10 mouse cellular contexts compared by ENCODE assay signal in genomic region chr2:152657398-152657797, GRCm38 (mm10). TPM values are rescaled to one million over a fixed set of nuclear protein-coding genes. Genes with fewer than 3 reads are reported as not detected.
DNase-seq lines count a peak whose midpoint lies in the region; ATAC-seq and TF ChIP-seq lines count a peak whose summit lies in the region.
"Had no signal": no experiment of that assay in that cellular context is flagged by ENCODE, and none has a peak within 500 bp of the region (broad histone marks: within the 10 kb centered on the region; RNA-seq: fewer than 3 reads in every experiment).

No protein-coding gene starts in this region.

- TF ChIP-seq CTCF in forebrain, postnatal 0 days (IDR thresholded peaks at IDR 0.05; ENCODE audit: low read depth) = peak; percentile 38
- peak; percentile 56 for TF ChIP-seq CTCF in midbrain, postnatal 0 days (IDR thresholded peaks at IDR 0.05)
- TF ChIP-seq CTCF in cortical plate, adult 2 months (IDR thresholded peaks at IDR 0.05; ENCODE audit: extremely low read depth, insufficient read depth, low read length) = peak; percentile 36

- no peaks in the 10 kb centered on the region for H3K27me3 ChIP-seq in forebrain, postnatal 0 days (ENCODE audit: insufficient read depth, low read length)
- no peaks in the 10 kb centered on the region for H3K27me3 ChIP-seq in forebrain, embryonic 11.5 days (ENCODE audit: control insufficient read depth, insufficient read depth, low read length)
- no peaks in the 10 kb centered on the region for H3K27me3 ChIP-seq in midbrain, postnatal 0 days (ENCODE audit: insufficient read depth, low read length)
- H3K27me3 ChIP-seq in midbrain, embryonic 13.5 days = no peaks in the 10 kb centered on the region

- H3K4me3 ChIP-seq in forebrain, postnatal 0 days (ENCODE audit: low read depth, low read length) = no peak overlapping the region
- H3K4me3 ChIP-seq in forebrain, embryonic 11.5 days (ENCODE audit: low read depth, low read length) = no peak overlapping the region
- H3K4me3 ChIP-seq in midbrain, postnatal 0 days (ENCODE audit: low read depth, low read length) = no peak overlapping the region
- H3K4me3 ChIP-seq in midbrain, embryonic 13.5 days (replicated peaks) = no peak overlapping the region
- no peak overlapping the region for H3K4me3 ChIP-seq in cortical plate, adult 2 months (ENCODE audit: insufficient read depth, low read length)

- 70% methylated on average over 10 of the region's 10 CpGs for WGBS in forebrain, postnatal 0 days
- WGBS in forebrain, embryonic 11.5 days = 67% methylated on average over 10 of the region's 10 CpGs
- WGBS in midbrain, postnatal 0 days = 63% methylated on average over 10 of the region's 10 CpGs
- WGBS in midbrain, embryonic 13.5 days = 64% methylated on average over 10 of the region's 10 CpGs

- H3K4me2 ChIP-seq in forebrain, postnatal 0 days (ENCODE audit: low read depth) = no peak overlapping the region
- no peak overlapping the region for H3K4me2 ChIP-seq in forebrain, embryonic 11.5 days (ENCODE audit: low read depth, low read length, severe bottlenecking)
- no peak overlapping the region for H3K4me2 ChIP-seq in midbrain, postnatal 0 days (ENCODE audit: low read depth, low read length, poor library complexity, severe bottlenecking)
- no peak overlapping the region for H3K4me2 ChIP-seq in midbrain, embryonic 13.5 days (replicated peaks)

- DNase-seq in forebrain, postnatal 0 days = no peak
- DNase-seq in forebrain, embryonic 11.5 days (ENCODE audit: low spot score) = no peak
- DNase-seq in midbrain, postnatal 0 days (ENCODE audit: low spot score) = no peak
- peak; percentile 36 for DNase-seq in retina, embryonic 14.5 days (ENCODE audit: low spot score)
- DNase-seq in ovary, postnatal 10 days (ENCODE audit: low spot score) = no peak
- no peak for DNase-seq in thymus, adult 18-20 months

- no peak overlapping the region for H3K27ac ChIP-seq in forebrain, postnatal 0 days (ENCODE audit: low read depth, low read length)
- no peak overlapping the region for H3K27ac ChIP-seq in forebrain, embryonic 11.5 days (ENCODE audit: low read depth, low read length)
- no peak overlapping the region for H3K27ac ChIP-seq in midbrain, postnatal 0 days (ENCODE audit: low read depth, low read length)
- H3K27ac ChIP-seq in midbrain, embryonic 13.5 days = no peak overlapping the region
- no peak overlapping the region for H3K27ac ChIP-seq in cortical plate, adult 2 months (ENCODE audit: insufficient read depth, low read length)
- H3K27ac ChIP-seq: macrophage had no signal

- no peak for TF ChIP-seq POLR2A in cortical plate, adult 2 months (IDR thresholded peaks at IDR 0.05; ENCODE audit: extremely low read depth, insufficient read depth, low read length)

- no peaks in the 10 kb centered on the region for H3K36me3 ChIP-seq in forebrain, postnatal 0 days (ENCODE audit: insufficient read depth)
- no peaks in the 10 kb centered on the region for H3K36me3 ChIP-seq in forebrain, embryonic 11.5 days (ENCODE audit: control insufficient read depth, insufficient read depth, low read length)
- H3K36me3 ChIP-seq in midbrain, postnatal 0 days (ENCODE audit: insufficient read depth, low read length) = no peaks in the 10 kb centered on the region
- no peaks in the 10 kb centered on the region for H3K36me3 ChIP-seq in midbrain, embryonic 13.5 days

- no peaks in the 10 kb centered on the region for H3K9me3 ChIP-seq in forebrain, postnatal 0 days (ENCODE audit: low read length)
- no peaks in the 10 kb centered on the region for H3K9me3 ChIP-seq in forebrain, embryonic 11.5 days (ENCODE audit: control insufficient read depth, low read length)
- no peaks in the 10 kb centered on the region for H3K9me3 ChIP-seq in midbrain, postnatal 0 days (ENCODE audit: low read length)
- no peaks in the 10 kb centered on the region for H3K9me3 ChIP-seq in midbrain, embryonic 13.5 days

- H3K9ac ChIP-seq in forebrain, postnatal 0 days = no peak overlapping the region
- no peak overlapping the region for H3K9ac ChIP-seq in forebrain, embryonic 11.5 days (ENCODE audit: low read length)
- H3K9ac ChIP-seq in midbrain, postnatal 0 days (replicated peaks; ENCODE audit: low read length, poor library complexity, severe bottlenecking) = no peak overlapping the region
- H3K9ac ChIP-seq in midbrain, embryonic 13.5 days (replicated peaks) = no peak overlapping the region

- no peak for ATAC-seq in forebrain, postnatal 0 days
- no peak for ATAC-seq in forebrain, embryonic 11.5 days (replicated peaks; ENCODE audit: low FRiP score)
- ATAC-seq in midbrain, postnatal 0 days (ENCODE audit: low FRiP score) = no peak
- no peak for ATAC-seq in midbrain, embryonic 13.5 days
- ATAC-seq: hindbrain, embryonic 16.5 days had no signal

- peaks cover 14% of the 10 kb centered on the region for H3K4me1 ChIP-seq in forebrain, postnatal 0 days (ENCODE audit: insufficient read depth)
- H3K4me1 ChIP-seq in forebrain, embryonic 11.5 days (replicated peaks; ENCODE audit: control insufficient read depth, insufficient read depth, low read length) = no peaks in the 10 kb centered on the region
- H3K4me1 ChIP-seq in midbrain, postnatal 0 days (ENCODE audit: insufficient read depth, low read length) = peaks cover 10% of the 10 kb centered on the region; the same call in 1 of the 2 replicates
- peaks cover 28% of the 10 kb centered on the region for H3K4me1 ChIP-seq in midbrain, embryonic 13.5 days (replicated peaks)
- peaks cover 6% of the 10 kb centered on the region for H3K4me1 ChIP-seq in cortical plate, adult 2 months (ENCODE audit: control insufficient read depth, insufficient read depth, low read length)

RNA-seq across cellular contexts. Expression of gene H13, which starts 11.9 kb away (rescaled TPM):
- total RNA-seq in forebrain, postnatal 0 days (2014; rRNA removed) = 121 and 177 TPM in 2 replicates
- polyA plus RNA-seq in forebrain, postnatal 0 days (2015; fragmentation: Nextera tagmentation; extraction: Ambion mirVana) = 165 and 166 TPM in 2 replicates
- 110 and 112 TPM in 2 replicates for polyA plus RNA-seq in forebrain, embryonic 11.5 days (2014; fragmentation: Nextera tagmentation; extraction: Ambion mirVana)
- 166 and 173 TPM in 2 replicates for total RNA-seq in midbrain, postnatal 0 days (2014; rRNA removed)
- 175 and 182 TPM in 2 replicates for polyA plus RNA-seq in midbrain, postnatal 0 days (2015; fragmentation: Nextera tagmentation; extraction: Ambion mirVana)
- polyA plus RNA-seq in midbrain, embryonic 13.5 days (2015; fragmentation: Nextera tagmentation; extraction: Ambion mirVana) = 171 and 181 TPM in 2 replicates
- 65.9 and 68.4 TPM in 2 replicates for polyA plus RNA-seq in cortical plate, adult 2 months (2012; rRNA removed)

RNA-seq across cellular contexts. Expression of gene Mcts2, which starts 29.4 kb away (rescaled TPM):
- total RNA-seq in forebrain, postnatal 0 days (2014; rRNA removed) = 21.5 and 30.8 TPM in 2 replicates
- 26.6 and 29.9 TPM in 2 replicates for polyA plus RNA-seq in forebrain, postnatal 0 days (2015; fragmentation: Nextera tagmentation; extraction: Ambion mirVana)
- polyA plus RNA-seq in forebrain, embryonic 11.5 days (2014; fragmentation: Nextera tagmentation; extraction: Ambion mirVana) = 37.9 and 39.5 TPM in 2 replicates
- 14.5 and 21.8 TPM in 2 replicates for total RNA-seq in midbrain, postnatal 0 days (2014; rRNA removed)
- polyA plus RNA-seq in midbrain, postnatal 0 days (2015; fragmentation: Nextera tagmentation; extraction: Ambion mirVana) = 28.0 and 28.1 TPM in 2 replicates
- 42.7 and 44.1 TPM in 2 replicates for polyA plus RNA-seq in midbrain, embryonic 13.5 days (2015; fragmentation: Nextera tagmentation; extraction: Ambion mirVana)
- polyA plus RNA-seq in cortical plate, adult 2 months (2012; rRNA removed) = 20.0 and 21.5 TPM in 2 replicates

RNA-seq across cellular contexts. Expression of gene Rem1, which starts 30.6 kb away (rescaled TPM):
- total RNA-seq in forebrain, postnatal 0 days (2014; rRNA removed) = 0.46 and 2.7 TPM in 2 replicates
- polyA plus RNA-seq in forebrain, postnatal 0 days (2015; fragmentation: Nextera tagmentation; extraction: Ambion mirVana) = 0.44 and 0.53 TPM in 2 replicates
- polyA plus RNA-seq in forebrain, embryonic 11.5 days (2014; fragmentation: Nextera tagmentation; extraction: Ambion mirVana) = 0.21 and 0.32 TPM in 2 replicates
- 0.16 and 0.33 TPM in 2 replicates for total RNA-seq in midbrain, postnatal 0 days (2014; rRNA removed)
- polyA plus RNA-seq in midbrain, postnatal 0 days (2015; fragmentation: Nextera tagmentation; extraction: Ambion mirVana) = 0.49 and 0.94 TPM in 2 replicates
- 0.15 and 0.27 TPM in 2 replicates for polyA plus RNA-seq in midbrain, embryonic 13.5 days (2015; fragmentation: Nextera tagmentation; extraction: Ambion mirVana)
- 0.78 and 0.90 TPM in 2 replicates for polyA plus RNA-seq in cortical plate, adult 2 months (2012; rRNA removed)
- polyA plus RNA-seq: macrophage had no signal

RNA-seq across cellular contexts. Expression of gene Defb25, which starts 34.5 kb away (rescaled TPM):
- not detected in 2 replicates for total RNA-seq in forebrain, postnatal 0 days (2014; rRNA removed)
- polyA plus RNA-seq in forebrain, postnatal 0 days (2015; fragmentation: Nextera tagmentation; extraction: Ambion mirVana) = not detected in 2 replicates
- not detected in 2 replicates for polyA plus RNA-seq in forebrain, embryonic 11.5 days (2014; fragmentation: Nextera tagmentation; extraction: Ambion mirVana)
- not detected in 2 replicates for total RNA-seq in midbrain, postnatal 0 days (2014; rRNA removed)
- 0.79 and 1.2 TPM in 2 replicates for polyA plus RNA-seq in midbrain, postnatal 0 days (2015; fragmentation: Nextera tagmentation; extraction: Ambion mirVana)
- polyA plus RNA-seq in midbrain, embryonic 13.5 days (2015; fragmentation: Nextera tagmentation; extraction: Ambion mirVana) = not detected in 2 replicates
- not detected in 2 replicates for polyA plus RNA-seq in cortical plate, adult 2 months (2012; rRNA removed)
- polyA plus RNA-seq: hindbrain, embryonic 16.5 days; macrophage had no signal

RNA-seq across cellular contexts. Expression of gene Defb36, which starts 53.3 kb away (rescaled TPM):
- total RNA-seq in forebrain, postnatal 0 days (2014; rRNA removed) = not detected in 2 replicates
- polyA plus RNA-seq in forebrain, postnatal 0 days (2015; fragmentation: Nextera tagmentation; extraction: Ambion mirVana) = not detected in 2 replicates
- polyA plus RNA-seq in forebrain, embryonic 11.5 days (2014; fragmentation: Nextera tagmentation; extraction: Ambion mirVana) = not detected in 2 replicates
- total RNA-seq in midbrain, postnatal 0 days (2014; rRNA removed) = not detected in 2 replicates
- not detected in 2 replicates for polyA plus RNA-seq in midbrain, postnatal 0 days (2015; fragmentation: Nextera tagmentation; extraction: Ambion mirVana)
- not detected in 2 replicates for polyA plus RNA-seq in midbrain, embryonic 13.5 days (2015; fragmentation: Nextera tagmentation; extraction: Ambion mirVana)
- polyA plus RNA-seq in cortical plate, adult 2 months (2012; rRNA removed) = not detected in 2 replicates
- polyA plus RNA-seq: hindbrain, embryonic 16.5 days; macrophage had no signal
